Mouse (Mus musculus) kidney, postnatal 25 days (tissue): ENCODE measurements around the gene Nt5dc2.

Experiments
- DNase-seq, 2 experiments: peaks; one replicate each; pipeline ENCODE4 v3.0.0; 2021; ENCODE audit warnings: mixed read lengths in 2 of 2

Gene Nt5dc2

DNA sequence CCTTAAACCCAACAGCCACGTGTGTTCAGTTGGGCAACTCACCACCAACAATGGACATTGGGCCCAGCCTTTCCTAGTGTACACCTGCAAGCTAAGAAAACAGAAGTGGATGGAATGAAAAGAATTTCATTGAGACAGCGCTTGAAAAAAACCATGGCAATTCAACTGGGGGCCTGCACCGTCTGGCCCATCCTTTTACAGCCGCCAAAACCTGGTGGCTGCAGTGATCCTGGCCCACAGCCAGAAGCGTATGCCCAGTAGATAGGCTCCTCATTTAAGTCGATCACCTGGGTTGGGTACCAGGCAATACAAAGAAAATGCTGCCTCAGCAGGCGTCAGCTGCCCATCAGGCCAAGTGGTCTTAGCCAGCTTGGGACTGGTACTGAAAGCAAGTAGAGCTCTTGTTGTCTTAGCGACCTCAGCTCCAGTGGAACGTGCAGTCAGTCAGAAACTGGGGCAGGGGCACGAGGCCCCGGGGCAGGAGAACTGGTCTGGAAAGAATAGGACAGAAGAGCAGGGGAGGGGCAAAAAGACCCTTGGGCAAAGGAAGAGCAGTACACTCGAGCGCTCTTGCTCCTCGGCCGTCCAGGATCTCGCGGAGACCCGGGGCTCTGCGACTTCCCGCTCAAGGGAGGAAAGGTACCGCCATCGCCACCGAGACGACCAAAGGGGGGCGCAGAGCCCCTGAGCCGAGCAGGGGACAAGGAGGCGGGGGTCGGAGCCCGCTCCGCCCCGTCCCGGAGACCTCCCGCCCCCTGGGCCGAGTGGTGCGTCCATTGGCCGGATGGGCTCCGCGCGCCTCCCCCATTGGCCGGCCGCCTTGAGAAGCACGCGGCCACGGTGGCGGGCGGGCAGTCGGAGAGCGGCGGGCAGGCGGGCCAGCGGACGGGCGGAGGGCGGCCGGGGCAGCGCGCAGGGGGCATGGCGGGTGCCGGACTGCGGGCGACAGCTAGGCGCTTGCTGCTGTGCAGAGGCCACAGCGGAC is at the start of gene Nt5dc2:
Gene Nt5dc2, plus strand, starts transcription at position 818 of the 985 bp plus-strand sequence.
- peak; percentile 92 to 96 for DNase-seq

DNA sequence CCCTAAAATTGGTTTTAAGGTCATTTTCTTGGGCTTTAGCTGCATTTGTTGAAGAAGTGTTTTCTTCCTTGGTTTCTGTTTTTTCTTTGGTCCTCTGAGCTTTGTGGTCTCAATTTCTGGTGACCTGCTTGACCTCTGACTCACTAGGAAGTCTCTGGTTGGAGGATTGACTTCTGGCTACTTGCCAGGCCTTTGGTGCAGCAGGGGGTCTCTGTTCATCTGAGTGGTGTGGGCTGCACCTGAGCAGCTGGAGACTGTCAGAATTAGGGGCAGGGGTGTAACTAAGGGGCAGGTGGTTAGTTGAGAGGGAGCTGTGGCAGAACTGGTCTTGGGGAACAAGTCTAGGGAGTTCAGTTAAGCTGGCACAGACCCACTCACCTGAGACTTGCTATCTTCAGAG is 49.7 kb upstream of the Nt5dc2 start:
- no peak for DNase-seq

DNA sequence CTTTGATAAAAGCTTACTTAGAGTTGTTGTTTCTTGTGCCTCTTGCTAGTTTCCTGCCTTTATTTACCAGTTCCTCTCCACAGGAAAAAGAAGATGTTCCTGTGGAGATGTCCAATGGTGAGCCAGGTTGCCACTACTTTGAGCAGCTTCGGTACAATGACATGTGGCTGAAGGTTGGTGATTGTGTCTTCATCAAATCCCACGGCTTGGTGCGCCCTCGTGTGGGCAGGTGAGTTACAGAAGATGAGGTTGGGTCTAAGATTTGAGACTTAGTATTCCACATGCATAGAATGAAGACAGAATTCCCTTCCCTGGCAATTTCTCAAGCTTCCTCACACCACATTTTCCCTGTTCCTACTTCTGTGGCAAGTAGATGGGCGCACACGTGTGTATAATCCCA is 43.4 kb upstream of the Nt5dc2 start:
- peak; percentile 45 to 53 for DNase-seq

DNA sequence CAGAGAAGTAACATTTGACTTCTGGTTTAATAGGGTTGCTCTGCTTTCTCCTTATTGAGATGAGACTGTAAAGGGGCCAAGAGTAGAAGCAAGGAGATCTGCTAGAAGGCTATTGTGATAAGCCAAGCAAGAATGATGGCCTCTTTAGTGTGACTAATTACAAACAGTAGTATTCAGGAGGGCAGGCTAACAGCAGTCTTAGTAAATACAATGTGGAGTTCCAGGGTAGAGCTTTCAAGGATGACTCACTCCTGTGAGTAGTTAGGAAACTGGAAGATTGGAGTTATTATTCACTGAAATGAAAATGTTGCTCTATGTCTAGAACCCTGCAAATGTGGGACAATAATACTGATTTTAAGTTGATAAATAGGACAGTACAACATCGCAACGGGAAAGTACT is 42.3 kb upstream of the Nt5dc2 start:
- DNase-seq = no peak

DNA sequence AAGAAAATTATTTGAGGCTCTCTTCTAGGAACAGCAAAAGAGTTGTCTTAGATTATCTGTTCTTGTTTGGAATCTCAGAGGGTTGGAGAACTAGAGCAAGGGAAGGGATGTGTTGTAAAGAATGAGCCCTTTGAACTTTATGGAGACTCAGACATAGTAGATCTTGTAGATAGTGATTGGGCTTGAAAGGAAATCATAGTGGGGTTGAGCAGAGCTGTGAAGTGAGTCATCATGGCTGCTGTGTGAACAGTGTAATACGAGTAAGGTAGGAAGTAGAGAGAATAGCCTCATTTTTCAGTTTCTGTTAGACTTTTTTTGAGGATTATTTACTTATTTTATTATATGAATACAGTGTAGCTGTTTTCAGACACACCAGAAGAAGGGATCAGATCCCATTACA is 40.9 kb upstream of the Nt5dc2 start:
- no peak for DNase-seq

DNA sequence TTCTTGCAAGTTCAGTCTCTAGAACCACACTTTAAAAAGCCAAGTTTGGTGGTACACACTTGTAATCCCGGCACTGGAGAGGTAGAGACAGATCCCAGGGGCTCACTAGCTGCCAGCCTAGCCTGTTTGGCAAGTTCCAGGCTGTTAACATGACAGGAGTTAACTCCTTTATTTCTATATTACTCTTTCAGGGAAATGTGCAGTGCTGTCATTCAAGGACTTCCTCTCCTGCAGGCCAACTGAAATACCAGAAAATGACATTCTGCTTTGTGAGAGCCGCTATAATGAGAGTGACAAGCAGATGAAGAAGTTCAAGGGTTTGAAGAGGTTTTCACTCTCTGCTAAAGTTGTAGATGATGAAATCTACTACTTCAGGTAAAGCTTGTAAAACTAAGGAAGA is 25.7 kb upstream of the Nt5dc2 start:
- DNase-seq = no peak

DNA sequence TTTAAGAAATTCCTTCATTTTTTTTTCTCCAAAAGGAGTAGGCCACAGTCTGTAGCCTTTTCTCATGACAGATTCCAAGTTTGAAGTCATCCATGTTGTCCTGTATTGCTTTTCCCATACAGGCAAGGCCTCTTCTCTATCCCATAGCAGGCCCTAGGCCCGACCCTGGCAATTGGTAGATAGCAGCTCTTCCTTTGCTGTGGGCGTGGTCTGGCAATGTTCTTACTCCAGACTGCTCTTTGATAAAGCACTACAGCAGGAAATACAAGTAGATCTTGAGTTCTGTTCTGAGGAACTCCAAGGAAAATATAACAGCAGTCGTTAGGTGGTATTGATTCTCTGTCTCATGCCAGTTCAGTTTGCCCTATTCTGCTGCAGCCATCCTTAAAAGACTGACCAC is 20.2 kb upstream of the Nt5dc2 start:
- DNase-seq = no peak

DNA sequence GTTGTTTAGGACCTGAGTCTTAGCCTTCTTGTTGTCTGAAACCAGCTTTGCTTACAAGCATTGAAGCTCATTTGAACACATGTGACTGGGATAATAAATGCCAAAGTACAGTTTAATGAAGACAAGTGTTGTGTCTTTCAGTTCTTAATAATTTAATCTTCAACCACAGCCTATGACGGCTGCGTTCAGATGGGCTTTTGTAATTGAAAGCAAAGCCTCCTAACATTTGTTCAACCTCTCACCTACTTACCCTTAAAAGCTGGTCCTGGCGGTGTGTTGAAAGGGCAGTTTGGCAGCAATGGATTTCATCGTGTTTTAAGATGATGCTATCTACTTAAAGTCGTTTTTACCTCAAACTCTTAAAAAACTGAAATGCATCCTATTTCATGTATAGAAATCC is 18.7 kb upstream of the Nt5dc2 start:
- DNase-seq = no peak

DNA sequence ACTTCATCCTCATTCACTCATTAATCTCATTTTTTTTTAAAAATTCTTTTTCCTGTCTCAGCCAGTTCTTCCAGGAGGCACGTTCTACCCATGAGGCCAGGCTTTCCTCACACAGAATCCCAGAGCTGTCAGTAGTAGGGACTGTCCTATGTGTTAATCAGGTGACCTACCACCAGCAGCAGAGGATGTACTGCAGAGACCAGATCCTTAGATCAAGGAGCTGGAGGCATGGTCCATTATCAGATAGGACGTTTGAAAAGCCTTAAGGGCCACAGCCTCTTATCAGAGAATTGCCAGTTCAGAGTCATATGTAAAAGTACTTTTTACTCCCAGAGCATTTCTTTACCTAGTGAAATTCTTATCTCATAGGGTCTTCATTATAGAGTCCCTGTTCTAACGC is 16.8 kb upstream of the Nt5dc2 start:
- DNase-seq = no peak

DNA sequence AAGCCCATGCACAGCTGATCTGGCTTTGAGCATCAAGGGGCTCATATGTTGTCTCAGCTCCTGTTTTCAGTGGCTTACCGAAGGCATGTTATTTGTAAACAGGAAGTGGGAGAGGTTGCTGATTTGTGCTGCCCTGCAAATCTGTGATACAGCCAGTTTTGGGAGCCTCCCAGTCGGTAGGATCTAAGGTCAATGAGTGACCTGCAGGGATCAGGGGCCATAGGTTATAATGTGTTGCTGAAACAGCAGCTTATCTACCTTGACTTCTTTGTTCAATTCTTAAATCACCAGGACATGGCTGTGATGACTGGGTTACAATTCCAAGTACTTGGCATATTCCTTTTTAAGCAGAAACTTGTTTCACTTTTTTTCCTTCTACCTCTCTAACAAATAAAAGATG is 15.3 kb upstream of the Nt5dc2 start:
- DNase-seq = no peak

DNA sequence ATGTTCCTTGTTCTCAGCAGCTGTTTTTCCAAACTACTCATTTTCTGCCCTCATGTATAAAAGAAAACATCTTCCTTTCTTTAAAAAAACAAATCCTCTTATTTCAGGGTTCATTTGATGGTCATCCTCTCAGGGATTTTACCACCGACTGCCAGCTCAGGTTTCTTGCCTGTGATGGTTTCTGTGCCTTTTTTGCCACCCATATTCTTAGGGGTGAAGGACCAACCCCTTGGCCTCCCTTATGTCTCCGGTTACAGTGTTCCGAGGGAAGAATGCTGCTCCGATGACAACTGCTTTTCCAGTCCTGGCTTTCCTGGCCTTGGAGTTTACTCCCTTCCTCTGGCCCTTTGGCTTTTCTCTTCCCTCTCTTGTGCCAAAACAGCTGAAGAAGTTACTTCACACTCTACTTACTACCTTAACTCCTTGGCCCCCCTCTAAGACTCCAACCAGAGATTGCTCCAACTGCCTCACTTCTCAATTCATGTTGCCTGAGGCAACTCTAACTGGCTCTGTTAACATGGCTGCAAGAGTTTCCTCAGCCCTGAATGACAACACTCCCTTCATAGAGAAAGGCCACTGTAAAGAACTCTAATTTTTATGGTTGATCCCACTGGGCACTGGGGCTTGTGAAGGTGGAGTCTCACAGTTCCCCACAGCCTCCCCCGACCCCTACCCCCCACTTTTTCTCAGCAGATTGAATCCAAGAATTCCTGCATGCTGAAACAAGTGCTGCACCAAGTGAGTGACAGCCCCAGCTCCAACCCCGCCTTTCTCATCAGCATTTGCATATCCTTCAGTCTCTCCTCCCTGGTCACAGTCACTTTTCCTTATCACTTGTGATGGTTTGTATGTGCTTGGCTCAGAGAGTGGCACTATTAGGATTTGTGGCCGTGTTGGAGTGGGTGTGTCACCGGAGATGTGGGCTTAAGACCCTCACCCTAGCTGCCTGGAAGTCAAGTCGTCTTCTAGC is 5.5 kb upstream of the Nt5dc2 start:
- DNase-seq = no peak

DNA sequence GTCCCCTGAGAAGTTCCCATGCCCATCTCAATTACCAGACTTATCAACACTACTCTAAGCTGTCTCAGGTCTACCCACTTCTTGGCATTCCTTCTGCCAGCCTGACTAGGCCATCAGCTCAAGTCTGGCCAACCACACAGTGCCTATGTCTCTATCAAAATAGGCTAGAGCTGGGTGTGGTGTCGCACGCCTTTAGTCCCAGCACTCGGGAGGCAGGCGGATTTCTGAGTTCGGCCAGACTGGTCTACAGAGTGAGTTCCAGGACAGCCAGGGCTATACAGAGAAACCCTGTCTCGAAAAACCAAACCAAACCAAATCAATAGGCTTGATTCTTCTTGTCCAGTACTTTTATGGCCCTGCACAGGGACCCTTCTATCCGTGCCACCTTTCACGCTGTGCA is 4.0 kb upstream of the Nt5dc2 start:
- no peak for DNase-seq

DNA sequence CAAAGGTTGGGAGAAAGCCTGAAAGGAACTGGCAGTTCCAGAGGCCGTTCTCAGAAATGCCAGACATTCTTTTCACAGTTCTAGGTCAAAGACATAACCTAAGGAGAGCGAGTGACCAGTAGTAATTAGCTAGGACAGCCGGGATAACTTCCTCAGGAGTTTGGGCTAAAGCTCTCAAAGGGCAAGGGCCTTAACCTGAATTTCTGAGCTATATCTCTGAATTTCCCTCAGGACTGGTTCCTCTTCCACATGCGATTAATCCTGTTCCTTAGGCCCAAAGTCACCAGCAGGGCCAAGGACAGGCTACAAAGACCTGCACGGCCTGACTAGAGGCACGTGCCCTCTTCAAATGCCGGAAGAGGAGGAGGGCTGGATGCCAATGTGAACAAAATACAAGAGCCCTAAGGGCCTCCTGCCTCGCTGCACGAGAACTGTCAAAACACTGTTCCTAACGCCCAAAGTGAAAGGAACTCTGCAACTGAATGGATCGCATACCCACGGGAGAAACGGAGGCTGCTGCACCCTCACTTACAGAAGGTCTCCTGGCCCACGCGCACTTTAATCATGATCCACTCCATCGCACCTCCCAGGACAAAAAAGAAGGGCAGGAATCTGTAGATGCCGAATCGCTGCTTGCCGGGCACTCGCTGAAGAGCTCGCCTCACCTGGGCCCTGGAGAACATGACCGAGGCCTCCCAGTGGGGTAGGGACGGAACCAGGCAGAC is 2.6 kb upstream of the Nt5dc2 start:
- peak; percentile 72 to 86 for DNase-seq

DNA sequence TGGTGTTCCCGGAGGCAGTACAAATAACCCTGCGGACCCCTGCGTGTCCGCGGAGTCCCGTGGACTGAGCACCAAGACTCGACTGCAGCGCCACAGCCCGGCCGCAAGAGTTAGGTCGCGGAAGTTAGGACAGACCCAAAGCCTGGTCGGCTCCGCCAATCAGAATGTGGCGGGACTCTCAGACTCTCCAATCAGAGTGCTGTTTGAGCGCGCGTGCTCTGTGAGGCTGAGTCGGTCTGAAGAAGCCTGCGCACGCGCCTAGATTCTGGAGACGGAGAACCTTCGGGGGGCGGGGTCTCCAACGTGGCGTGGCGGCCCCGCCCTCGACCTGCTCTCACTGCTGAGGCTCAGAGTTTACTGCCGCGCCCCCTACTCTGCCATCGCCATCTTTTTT is 2.0 kb upstream of the Nt5dc2 start, which contains the start of gene Smim4:
Gene Smim4, minus strand, starts transcription at position 131 of the 394 bp plus-strand sequence.
- DNase-seq = peak; percentile 100

DNA sequence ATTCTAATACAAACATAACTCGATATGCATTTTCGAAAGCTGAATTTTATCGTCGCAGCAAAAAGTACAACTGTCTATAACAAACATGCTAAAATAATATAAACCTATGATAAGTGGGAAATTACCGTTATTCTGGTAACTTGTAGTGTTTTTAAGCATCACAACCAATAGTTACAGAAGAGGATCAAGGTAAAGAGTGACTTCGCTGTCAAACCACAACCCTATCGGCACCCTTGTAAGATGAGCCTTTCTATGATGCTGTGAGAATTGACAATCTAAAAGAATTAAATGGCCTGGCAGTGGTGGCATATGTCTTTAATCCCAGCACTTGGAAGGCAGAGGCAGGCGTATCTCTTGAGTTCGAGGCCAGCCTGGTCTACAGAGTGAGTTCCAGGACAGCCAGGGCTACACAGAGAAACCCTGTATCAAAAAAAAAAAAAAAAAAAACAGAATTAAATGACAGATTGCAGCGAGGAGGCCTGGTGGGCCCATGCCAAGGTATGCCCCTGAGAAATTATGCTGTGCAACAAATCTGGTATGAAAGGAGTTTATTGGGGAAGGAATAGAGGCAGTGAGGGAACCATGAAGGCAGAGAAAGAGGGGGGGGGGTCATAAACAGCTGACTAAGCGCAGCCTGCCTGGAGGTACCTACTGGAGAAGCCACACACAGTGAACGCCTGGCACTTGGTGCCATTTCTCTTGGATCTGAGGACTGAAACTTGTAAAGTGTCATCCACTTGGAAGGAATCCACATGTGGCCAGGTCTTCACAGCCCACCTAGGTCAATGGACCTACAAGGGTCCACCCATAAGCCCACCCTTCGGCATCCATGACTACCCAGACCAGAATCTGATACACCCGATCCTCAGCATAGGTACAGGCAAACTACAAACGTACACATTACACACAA is 1.3 kb upstream of the Nt5dc2 start:
- no peak for DNase-seq

DNA sequence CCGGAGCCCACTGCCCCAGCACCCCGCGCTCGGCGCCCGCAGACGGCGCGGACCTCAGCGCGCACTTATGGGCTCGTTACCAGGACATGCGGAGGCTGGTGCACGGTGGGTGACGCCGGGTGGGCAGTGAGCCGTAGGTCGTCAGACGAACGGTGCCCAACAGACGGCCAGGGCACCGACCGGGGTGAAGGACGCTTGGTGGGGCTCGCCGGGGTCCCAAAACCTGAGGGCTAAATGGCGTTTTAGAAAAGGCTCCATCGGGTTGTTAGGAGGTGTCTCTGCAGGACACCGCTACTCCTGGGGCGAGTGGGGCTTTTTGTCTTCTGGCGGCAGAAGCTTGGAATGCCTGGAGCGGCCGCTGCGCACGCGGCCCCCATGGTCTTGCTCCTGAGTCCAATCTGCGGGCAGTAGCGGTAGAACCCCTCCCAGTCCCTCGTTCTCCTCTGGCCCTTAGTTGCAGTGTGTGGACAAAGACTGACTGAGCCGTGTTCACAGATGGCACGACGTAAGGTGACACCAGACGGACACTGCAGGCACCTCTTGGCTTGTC is 494 bp downstream of the Nt5dc2 start:
- DNase-seq = peak in 1 of 2 experiments; percentile 8

DNA sequence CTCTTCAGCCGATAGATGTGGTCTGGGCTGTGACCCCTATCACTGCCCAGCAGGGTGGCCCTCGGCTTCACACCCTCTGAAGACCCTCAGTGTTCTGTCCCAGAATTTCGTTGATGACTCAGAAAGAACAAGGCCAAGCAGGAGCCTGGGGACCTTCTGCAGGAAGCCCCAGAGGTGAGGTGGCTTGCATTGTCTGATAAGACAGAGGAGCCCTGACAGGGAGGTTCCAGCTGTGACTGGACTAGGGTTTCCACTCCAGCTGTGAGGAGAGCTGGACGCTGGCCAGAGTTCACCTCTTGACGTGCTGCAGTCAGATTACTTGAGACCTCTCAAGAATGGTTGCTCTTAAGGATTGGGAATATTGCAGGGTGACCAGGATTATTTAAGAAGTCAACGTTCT is 1.2 kb downstream of the Nt5dc2 start:
- DNase-seq = peak in 1 of 2 experiments; percentile 66

DNA sequence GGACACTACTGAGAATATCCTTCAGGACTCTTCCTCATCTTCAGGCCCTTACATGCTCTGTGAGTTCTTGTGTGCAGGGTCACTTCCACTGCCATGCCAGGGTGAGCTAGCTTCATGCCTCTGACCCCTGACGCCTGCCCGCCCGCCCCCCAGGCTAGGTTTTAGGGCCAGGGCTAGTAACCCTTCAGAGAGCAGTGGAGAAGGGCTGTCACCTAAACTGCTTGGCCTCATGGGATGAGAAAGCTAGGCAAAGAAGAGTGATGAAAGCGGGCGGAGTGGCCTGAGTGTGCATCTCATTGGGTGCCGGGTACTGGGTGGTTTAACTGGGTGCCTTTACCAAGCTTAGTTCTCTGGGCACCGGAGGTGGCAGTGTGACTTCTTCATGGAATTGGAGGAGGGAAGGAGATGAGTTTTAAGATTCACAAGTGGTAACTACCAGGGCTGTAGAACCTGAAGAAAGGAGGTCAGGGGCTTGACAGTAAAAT is 1.7 kb downstream of the Nt5dc2 start:
- DNase-seq = no peak

DNA sequence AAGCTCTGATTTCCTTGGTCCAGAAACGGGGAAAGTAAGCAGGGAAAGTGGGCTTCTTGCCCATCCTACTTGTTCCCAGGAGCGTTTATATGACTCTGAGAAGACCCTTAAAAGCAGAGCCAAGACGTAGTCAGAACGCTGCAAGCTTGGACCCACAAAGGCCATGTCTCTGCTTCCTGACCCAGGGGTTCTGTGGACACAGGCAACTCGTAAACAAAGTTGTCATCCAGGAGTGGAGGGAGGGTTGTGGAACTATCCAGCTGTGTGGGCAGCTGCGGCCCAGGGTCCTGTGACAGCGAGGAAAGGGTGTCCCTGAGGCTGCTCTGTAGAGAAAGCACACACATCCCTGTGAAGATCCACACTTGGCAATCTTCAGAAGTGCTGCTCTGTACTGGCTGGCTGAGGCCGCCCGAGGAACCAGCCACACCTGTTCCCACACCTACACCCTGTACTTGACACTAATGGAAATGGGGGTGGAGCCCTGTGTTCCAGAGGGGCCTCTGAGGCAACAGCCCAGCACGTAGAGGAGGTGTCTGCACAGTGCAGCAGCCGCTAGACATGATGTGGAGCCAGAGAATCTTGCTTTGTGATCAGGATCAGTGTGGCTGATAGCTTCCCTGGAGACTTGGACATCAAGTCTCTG is 2.3 kb downstream of the Nt5dc2 start:
- no peak for DNase-seq
